Mouse (Mus musculus) liver, embryonic 14.5 days (tissue): ENCODE results near the gene Haspin.

ENCODE experiments used
- CTCF ChIP-seq: IDR thresholded peaks from 2 replicates; pipeline ENCODE4 v1.5.1; 2016; ENCODE audit warnings: antibody characterized with exemption, low read depth, control low read depth
- EP300 ChIP-seq: IDR thresholded peaks from 2 replicates; pipeline ENCODE4 v1.6.1; 2016; ENCODE audit warnings: antibody characterized with exemption, low read depth

DNA sequence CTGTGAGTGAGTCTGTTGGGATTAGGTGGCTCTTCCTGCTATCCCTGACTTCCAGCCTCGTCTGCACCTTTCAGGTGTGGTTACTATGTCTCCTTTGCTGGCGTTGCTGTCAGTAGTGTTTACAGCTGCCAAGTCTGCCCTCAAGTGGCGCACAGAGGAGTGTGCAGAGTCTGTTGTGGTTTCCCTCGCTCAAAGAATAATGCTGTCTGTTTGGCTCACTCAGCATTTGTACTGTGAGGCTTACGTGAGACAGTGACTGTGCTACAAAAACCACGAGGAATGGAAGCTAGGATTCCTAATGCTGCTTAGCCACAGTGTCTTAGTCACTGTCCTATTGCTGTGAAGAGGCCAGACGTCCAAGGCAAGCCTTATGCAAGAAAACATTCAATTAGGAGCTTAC is 7.1 kb downstream of the Haspin start:
- peak; percentile 62 for TF ChIP-seq CTCF
- no peak for TF ChIP-seq EP300
